Mouse (Mus musculus): ENCODE data around the gene Brd4. TPM values are rescaled to one million over a fixed set of nuclear protein-coding genes. Genes with fewer than 3 reads are reported as not detected.

The Brd4 gene
- polyA plus RNA-seq, 1 experiment from 2014 or later: 28.3 TPM

DNA sequence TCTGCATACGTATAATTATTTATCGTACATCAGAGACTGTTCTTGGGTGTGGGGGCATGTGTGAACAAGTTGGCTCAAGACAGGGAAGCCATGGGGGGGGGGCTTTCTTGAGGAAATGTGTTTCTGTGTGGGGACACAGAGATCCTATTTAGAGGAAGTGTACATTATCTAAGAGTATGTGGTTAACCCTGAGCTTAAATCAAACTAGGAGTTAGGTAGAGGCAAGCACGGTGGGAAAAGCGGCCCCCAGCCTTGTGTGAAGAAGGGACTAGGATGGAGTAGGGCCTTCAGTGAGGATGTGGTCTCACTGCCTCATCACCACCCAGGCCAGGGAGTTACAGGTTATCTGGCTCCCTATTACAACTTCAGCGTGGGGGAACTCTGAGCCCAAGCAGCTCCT lies 88.8 kb downstream of the Brd4 start:
- peaks cover 56% of the 10 kb centered on the region for H3K36me3 ChIP-seq
- WGBS (ENCODE audit: insufficient replicate concordance): 61% methylated on average over 5 of the region's 5 CpGs
- no peak overlapping the region for H3K27ac ChIP-seq
- H3K9me3 ChIP-seq (replicated peaks): no peaks in the 10 kb centered on the region
- peaks cover 9% of the 10 kb centered on the region; the same call in 1 of the 2 replicates for H3K4me1 ChIP-seq (replicated peaks)
- no peak overlapping the region for H3K9ac ChIP-seq
- H3K4me2 ChIP-seq: no peak overlapping the region
- no peaks in the 10 kb centered on the region for H3K27me3 ChIP-seq
- H3K4me3 ChIP-seq (replicated peaks): no peak overlapping the region
- ATAC-seq (ENCODE audit: low read depth) (no peak), DNase-seq (no peak)

- no peak overlapping the region for H3K9ac ChIP-seq
- no peak overlapping the region for H3K27ac ChIP-seq
- ATAC-seq (ENCODE audit: low read depth): no peak
- no peaks in the 10 kb centered on the region for H3K9me3 ChIP-seq (replicated peaks)
- no peak for DNase-seq
- H3K27me3 ChIP-seq: peaks cover 26% of the 10 kb centered on the region
- H3K4me2 ChIP-seq: no peak overlapping the region
- peaks cover 29% of the 10 kb centered on the region for H3K36me3 ChIP-seq
- H3K4me1 ChIP-seq (replicated peaks): peaks cover 25% of the 10 kb centered on the region
- no peak overlapping the region for H3K4me3 ChIP-seq (replicated peaks)
- WGBS (ENCODE audit: insufficient replicate concordance): 64% methylated on average over 5 of the region's 5 CpGs
These were observed 91.5 kb downstream of the Brd4 start for GRCm38 (mm10) chr17:32193010-32193409.

- Histone ChIP-seq H3K36me3 (no peaks in the 10 kb centered on the region), H3K27me3 (peaks cover 35% of the 10 kb centered on the region), H3K4me2 (peak overlapping the region; percentile 57), H3K4me1 (replicated peaks) (peaks cover 17% of the 10 kb centered on the region), H3K27ac (no peak overlapping the region), H3K9me3 (replicated peaks) (no peaks in the 10 kb centered on the region), H3K4me3 (replicated peaks) (peak overlapping the region; percentile 35; the same call in 1 of the 2 replicates), H3K9ac (no peak overlapping the region)
- no peak for DNase-seq
- no peak for ATAC-seq (ENCODE audit: low read depth)
- 5% methylated on average over 5 of the region's 5 CpGs for WGBS (ENCODE audit: insufficient replicate concordance)
These were observed 94.7 kb downstream of the Brd4 start for GRCm38 (mm10) chr17:32189850-32190249.

- 7% methylated on average over 42 of the region's 42 CpGs for WGBS (ENCODE audit: insufficient replicate concordance)
- no peak for ATAC-seq (ENCODE audit: low read depth)
- no peak for DNase-seq
These were observed 95.5 kb downstream of the Brd4 start, which contains the start of gene Ephx3 for GRCm38 (mm10) chr17:32188863-32189636. Gene Ephx3, minus strand, starts transcription at chr17:32189549.

DNA sequence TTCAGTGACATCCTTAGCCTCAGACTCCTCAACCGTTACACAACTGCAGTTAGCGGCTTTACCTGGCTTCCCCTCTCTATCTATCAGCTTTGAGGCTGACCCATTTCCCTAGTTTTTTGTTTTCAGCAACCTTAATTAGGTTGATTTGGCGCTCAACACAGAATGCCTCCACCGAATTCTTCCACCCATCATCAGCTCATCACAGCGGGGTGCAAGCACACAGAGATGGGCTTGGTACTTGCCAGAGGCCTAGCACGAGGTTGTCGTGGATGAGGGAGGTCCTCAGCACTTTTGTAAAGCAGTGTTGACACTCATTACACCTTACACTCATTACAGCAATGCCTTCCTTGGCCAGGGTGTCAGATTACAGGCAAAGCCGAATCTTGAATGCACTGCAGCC lies 101.5 kb downstream of the Brd4 start:
- Histone ChIP-seq H3K27me3 (peaks cover 16% of the 10 kb centered on the region), H3K9ac (no peak overlapping the region), H3K36me3 (no peaks in the 10 kb centered on the region), H3K27ac (no peak overlapping the region), H3K4me1 (replicated peaks) (no peaks in the 10 kb centered on the region), H3K4me3 (replicated peaks) (no peak overlapping the region), H3K4me2 (no peak overlapping the region), H3K9me3 (replicated peaks) (no peaks in the 10 kb centered on the region)
- WGBS (ENCODE audit: insufficient replicate concordance): 45% methylated on average over 8 of the region's 8 CpGs
- no peak for ATAC-seq (ENCODE audit: low read depth)
- no peak for DNase-seq

More at GRCm38 (mm10) chr17:32188863-32189636, 95.5 kb downstream of the Brd4 start, which contains the start of gene Ephx3:
- Histone ChIP-seq H3K9ac (peak within 1 kb of the TSS; percentile 26; the same call in 1 of the 2 replicates), H3K4me1 (replicated peaks) (peaks cover 17% of the 10 kb centered on the region), H3K27ac (no peak within 1 kb of the TSS), H3K4me3 (replicated peaks) (peak within 1 kb of the TSS; percentile 35), H3K27me3 (peaks cover 42% of the 10 kb centered on the region), H3K4me2 (peak within 1 kb of the TSS; percentile 57), H3K9me3 (replicated peaks) (no peaks in the 10 kb centered on the region), H3K36me3 (no peaks in the 10 kb centered on the region)

DNA sequence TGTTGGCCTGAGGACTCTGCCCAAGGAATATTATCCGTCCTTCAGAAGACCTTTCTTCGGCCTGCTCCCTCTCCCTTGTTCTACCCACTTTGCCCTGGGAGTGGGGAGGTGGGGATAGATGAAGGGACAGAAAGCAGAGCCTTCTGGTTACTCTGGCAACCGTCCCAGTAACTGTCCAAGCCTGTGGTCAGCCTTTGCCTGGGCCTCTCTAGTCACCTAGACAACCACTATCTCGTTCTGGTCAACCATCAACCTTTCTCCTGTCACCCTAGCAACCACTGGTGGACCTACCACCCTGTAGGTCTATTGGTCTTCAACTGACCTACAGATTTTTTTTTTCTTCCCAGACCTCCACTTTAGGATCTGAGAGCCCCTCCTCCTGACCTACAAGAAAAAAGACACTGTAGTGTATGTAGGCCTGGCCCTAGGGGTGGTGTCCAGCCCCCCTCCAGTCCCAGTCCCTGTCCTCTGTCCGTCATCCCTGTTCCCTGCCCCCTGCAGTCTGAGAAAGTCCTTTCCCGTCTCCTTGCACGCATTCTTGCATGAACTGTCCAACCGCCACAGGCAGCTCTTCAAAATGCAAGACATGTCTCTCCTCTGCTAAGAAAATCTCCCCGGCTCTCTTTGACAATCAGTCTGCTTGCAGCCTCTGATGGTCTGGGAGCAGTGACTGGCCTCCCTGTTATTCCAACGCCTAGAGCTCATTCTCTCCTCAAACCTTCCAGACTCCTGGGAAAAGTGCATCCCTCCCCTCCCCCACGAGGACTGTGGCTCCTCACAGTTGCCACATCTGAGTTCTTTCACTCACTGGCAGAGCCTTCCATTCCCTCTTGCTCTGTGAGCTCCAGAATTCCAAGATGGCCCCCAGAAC lies 104.7 kb downstream of the Brd4 start:
- Histone ChIP-seq H3K27me3 (0 out of 2 replicates have a peak, but pooled peaks cover 7% of the 10 kb centered on the region), H3K9me3 (replicated peaks) (no peaks in the 10 kb centered on the region), H3K4me3 (replicated peaks) (no peak overlapping the region), H3K27ac (no peak overlapping the region), H3K9ac (no peak overlapping the region), H3K4me1 (replicated peaks) (no peaks in the 10 kb centered on the region), H3K4me2 (no peak overlapping the region), H3K36me3 (no peaks in the 10 kb centered on the region)
- no peak for ATAC-seq (ENCODE audit: low read depth)
- DNase-seq: no peak
- 54% methylated on average over 11 of the region's 11 CpGs for WGBS (ENCODE audit: insufficient replicate concordance)

DNA sequence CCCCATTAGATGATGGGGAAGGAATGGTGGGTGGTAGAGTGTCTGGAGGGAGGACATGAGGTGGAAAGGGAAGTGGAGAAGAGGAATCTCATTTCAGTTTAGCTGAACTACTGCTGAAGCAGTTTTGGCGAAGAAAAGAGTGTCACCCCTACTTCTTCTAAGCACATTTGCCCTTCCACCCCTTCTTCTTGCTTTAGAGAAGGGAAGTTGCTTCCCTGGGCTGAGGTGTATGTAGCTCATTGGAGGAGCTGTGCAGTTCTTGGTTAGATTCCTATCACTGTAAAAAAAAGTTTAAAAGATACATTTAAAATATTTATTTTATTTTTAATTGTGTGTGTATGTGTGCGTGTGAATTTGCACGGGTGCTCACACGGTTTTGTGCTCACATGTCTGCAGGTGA lies 107.6 kb downstream of the Brd4 start:
- Histone ChIP-seq H3K9me3 (replicated peaks) (no peaks in the 10 kb centered on the region), H3K4me2 (no peak overlapping the region), H3K27ac (no peak overlapping the region), H3K4me1 (replicated peaks) (no peaks in the 10 kb centered on the region), H3K4me3 (replicated peaks) (no peak overlapping the region), H3K36me3 (no peaks in the 10 kb centered on the region), H3K9ac (no peak overlapping the region), H3K27me3 (no peaks in the 10 kb centered on the region)
- 72% methylated on average over 4 of the region's 4 CpGs for WGBS (ENCODE audit: insufficient replicate concordance)
- DNase-seq (no peak), ATAC-seq (ENCODE audit: low read depth) (no peak)

DNA sequence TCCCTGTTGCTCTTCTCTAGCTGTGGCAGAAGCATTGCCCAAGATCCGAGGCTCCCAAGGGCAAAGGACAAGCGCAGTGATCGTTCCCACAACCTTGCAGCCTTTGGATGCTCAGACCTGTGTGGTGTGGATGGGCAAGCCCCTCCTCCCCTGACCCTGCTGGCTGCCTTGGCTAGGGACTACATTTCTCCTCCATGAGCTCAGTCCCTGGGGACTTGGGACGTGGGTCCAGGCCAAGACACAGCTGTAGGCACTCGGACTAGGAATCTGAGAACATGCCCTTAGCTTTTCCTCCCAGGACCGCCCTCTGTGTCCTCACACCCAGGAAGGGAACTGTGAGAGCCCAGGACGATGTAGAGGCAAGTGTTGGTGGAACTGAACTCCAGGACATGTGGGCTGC lies 111.4 kb downstream of the Brd4 start:
- no peak overlapping the region for H3K9ac ChIP-seq
- no peak overlapping the region for H3K4me3 ChIP-seq (replicated peaks)
- H3K4me1 ChIP-seq (replicated peaks): peaks cover 14% of the 10 kb centered on the region
- ATAC-seq (ENCODE audit: low read depth) (no peak), DNase-seq (no peak)
- H3K4me2 ChIP-seq: no peak overlapping the region
- H3K27ac ChIP-seq: no peak overlapping the region
- no peaks in the 10 kb centered on the region for H3K9me3 ChIP-seq (replicated peaks)
- WGBS (ENCODE audit: insufficient replicate concordance): 61% methylated on average over 7 of the region's 7 CpGs
- peaks cover 5% of the 10 kb centered on the region; the same call in 1 of the 2 replicates for H3K27me3 ChIP-seq
- H3K36me3 ChIP-seq: no peaks in the 10 kb centered on the region

GRCm38 (mm10) chr17:32172485-32172884 lies 112.0 kb downstream of the Brd4 start:
- no peak overlapping the region for H3K4me3 ChIP-seq (replicated peaks)
- H3K9ac ChIP-seq: no peak overlapping the region
- DNase-seq (no peak), ATAC-seq (ENCODE audit: low read depth) (no peak)
- H3K27me3 ChIP-seq: peaks cover 12% of the 10 kb centered on the region
- H3K27ac ChIP-seq: no peak overlapping the region
- no peaks in the 10 kb centered on the region for H3K9me3 ChIP-seq (replicated peaks)
- peaks cover 14% of the 10 kb centered on the region for H3K4me1 ChIP-seq (replicated peaks)
- 31% methylated on average over 2 of the region's 2 CpGs for WGBS (ENCODE audit: insufficient replicate concordance)
- no peak overlapping the region for H3K4me2 ChIP-seq
- no peaks in the 10 kb centered on the region for H3K36me3 ChIP-seq

DNA sequence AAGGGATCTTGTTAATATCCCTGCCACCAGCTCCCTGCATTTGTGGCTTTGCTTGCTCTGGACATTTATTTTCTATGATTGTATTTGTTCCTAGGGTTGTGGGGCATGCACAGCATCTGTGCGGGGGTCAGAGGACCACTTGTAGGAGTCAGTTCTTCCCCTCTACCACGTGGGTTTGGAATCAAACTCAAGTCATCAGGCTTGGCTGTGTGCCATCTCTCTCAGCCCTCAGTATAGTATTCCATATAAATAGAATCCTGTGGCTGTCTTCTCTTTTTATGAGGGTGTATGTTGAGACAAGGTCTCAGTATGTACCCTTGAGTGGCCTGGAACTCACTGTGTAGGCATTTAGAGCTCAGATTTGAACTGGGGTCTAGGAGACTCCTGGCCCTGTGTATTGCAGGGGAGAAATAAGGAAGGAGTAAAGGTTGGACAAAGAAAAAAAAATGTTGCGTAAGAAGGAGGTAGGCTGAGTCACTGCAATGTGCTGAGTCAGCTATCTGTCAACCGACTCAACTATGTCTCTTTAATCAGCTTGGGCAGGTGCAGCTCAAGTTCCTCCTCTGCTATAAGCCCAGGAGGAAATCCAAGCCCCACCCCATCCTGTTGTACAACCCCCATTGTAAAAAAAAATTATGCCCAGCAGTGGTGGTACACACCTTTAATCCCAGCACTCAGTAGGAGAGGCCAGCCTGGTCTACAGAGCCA lies 114.8 kb downstream of the Brd4 start:
- Histone ChIP-seq H3K36me3 (no peaks in the 10 kb centered on the region), H3K9me3 (replicated peaks) (no peaks in the 10 kb centered on the region), H3K4me1 (replicated peaks) (peaks cover 32% of the 10 kb centered on the region), H3K27me3 (peaks cover 39% of the 10 kb centered on the region), H3K27ac (no peak overlapping the region), H3K4me2 (no peak overlapping the region), H3K9ac (no peak overlapping the region), H3K4me3 (replicated peaks) (no peak overlapping the region)
- DNase-seq (peak; percentile 44), ATAC-seq (ENCODE audit: low read depth) (peak; percentile 44; the same call in 1 of the 2 replicates)
- 29% methylated on average over 4 of the region's 4 CpGs for WGBS (ENCODE audit: insufficient replicate concordance)

- Histone ChIP-seq H3K9me3 (replicated peaks) (no peaks in the 10 kb centered on the region), H3K27me3 (peaks cover 69% of the 10 kb centered on the region), H3K4me2 (peak within 1 kb of the TSS; percentile 79), H3K4me3 (replicated peaks) (peak within 1 kb of the TSS; percentile 58), H3K4me1 (replicated peaks) (peaks cover 45% of the 10 kb centered on the region), H3K9ac (peak within 1 kb of the TSS; percentile 57), H3K27ac (no peak within 1 kb of the TSS), H3K36me3 (no peaks in the 10 kb centered on the region)
- ATAC-seq (ENCODE audit: low read depth): no peak; the same call in 1 of the 2 replicates
- 2% methylated on average over 32 of the region's 39 CpGs for whole genome bisulfite sequencing (ENCODE audit: insufficient replicate concordance)
- no peak for DNase-seq
These were observed 117.8 kb downstream of the Brd4 start, which contains the start of gene Notch3 for GRCm38 (mm10) chr17:32166687-32167086. Gene Notch3, minus strand, starts transcription at chr17:32166852.

Measured in liver, embryonic 13.5 days (tissue).